Mouse (Mus musculus) liver (tissue): ENCODE measurements around the gene Plpp3.
A peak's percentile ranks its signal among the peaks of the same experiment; 100 is the strongest.
"Not testable (repeated sequence)": the region's sequence is repeated elsewhere in the genome, so short reads cannot be mapped to it uniquely, and the experiment has no call there.

Experiments
- DNase-seq: peaks from one replicate; pipeline ENCODE4 v3.0.0-alpha.2; 2020; ENCODE audit warnings: mixed read lengths

Plpp3 gene

GRCm38 (mm10) chr4:105262358-105262757 is 105.2 kb downstream of the Plpp3 start:
- no peak for DNase-seq

GRCm38 (mm10) chr4:105263600-105263999 is 106.5 kb downstream of the Plpp3 start:
- no peak for DNase-seq

GRCm38 (mm10) chr4:105265041-105265440 is 107.9 kb downstream of the Plpp3 start:
- DNase-seq: no peak

GRCm38 (mm10) chr4:105265678-105266077 is 108.5 kb downstream of the Plpp3 start:
- no peak for DNase-seq

GRCm38 (mm10) chr4:105268202-105268730 is 111.1 kb downstream of the Plpp3 start:
- no peak for DNase-seq

- not testable (repeated sequence) for DNase-seq
Measured at GRCm38 (mm10) chr4:105269398-105269797, 112.3 kb downstream of the Plpp3 start.

GRCm38 (mm10) chr4:105271166-105271565 is 114.0 kb downstream of the Plpp3 start:
- DNase-seq: no peak

- no peak for DNase-seq
Measured at GRCm38 (mm10) chr4:105273034-105273433, 115.9 kb downstream of the Plpp3 start.

- no peak for DNase-seq
Measured at GRCm38 (mm10) chr4:105273486-105273885, 116.3 kb downstream of the Plpp3 start.

GRCm38 (mm10) chr4:105275616-105276015 is 118.5 kb downstream of the Plpp3 start:
- DNase-seq: no peak

GRCm38 (mm10) chr4:105276062-105276795 is 119.1 kb downstream of the Plpp3 start:
- no peak for DNase-seq

- no peak for DNase-seq
Measured at GRCm38 (mm10) chr4:105278161-105278560, 121.0 kb downstream of the Plpp3 start.

GRCm38 (mm10) chr4:105278571-105279410 is 121.6 kb downstream of the Plpp3 start:
- no peak for DNase-seq

GRCm38 (mm10) chr4:105279806-105280205 is 122.7 kb downstream of the Plpp3 start:
- DNase-seq: no peak

- peak; percentile 15 for DNase-seq
Measured at GRCm38 (mm10) chr4:105281751-105282231, 124.6 kb downstream of the Plpp3 start.
